In the genomic region with DNA sequence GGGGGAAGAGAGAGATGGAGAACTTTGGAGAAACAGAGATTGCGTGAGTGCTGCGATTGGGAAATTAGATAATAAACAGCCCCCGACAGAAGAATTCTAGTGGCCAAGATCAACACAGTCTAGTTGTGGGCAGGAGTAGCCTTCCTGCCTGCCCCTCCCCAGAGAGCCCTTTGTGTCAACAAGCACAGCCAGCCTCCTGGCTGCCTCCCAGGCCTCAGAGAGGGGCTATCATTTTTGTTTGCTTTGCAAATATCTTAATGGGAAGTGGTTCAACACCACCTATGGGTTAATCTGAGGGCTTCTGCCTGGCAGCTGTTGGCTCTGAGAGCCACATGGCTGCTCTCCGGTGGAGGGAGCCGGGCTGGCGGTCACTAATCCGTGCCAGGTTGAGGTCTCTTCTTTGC, we compare ENCODE assay signal across 9 mouse cellular contexts.
DNase-seq lines count a peak whose midpoint lies in the region; TF ChIP-seq lines count a peak whose summit lies in the region.
"Had no signal": no experiment of that assay in that cellular context is flagged by ENCODE, and none has a peak within 500 bp of the region (broad histone marks: within the 10 kb centered on the region; RNA-seq: fewer than 3 reads in every experiment).

No protein-coding gene starts in this region.

- H3K4me3 ChIP-seq in cerebellum, adult 2 months (replicated peaks; ENCODE audit: insufficient read depth, low read depth, low read length): no peak overlapping the region
- H3K4me3 ChIP-seq: neural tube, embryonic 13.5 days had no signal

- no peak for TF ChIP-seq POLR2A in cerebellum, adult 2 months (IDR thresholded peaks at IDR 0.05; ENCODE audit: borderline replicate concordance, insufficient read depth, low read length)

- no peaks in the 10 kb centered on the region; the same call in 1 of the 2 replicates for H3K4me1 ChIP-seq in cerebellum, adult 2 months (ENCODE audit: control insufficient read depth, insufficient read depth, low read length)

- no peak overlapping the region for H3K27ac ChIP-seq in cerebellum, adult 2 months (ENCODE audit: insufficient read depth, low read length)
- H3K27ac ChIP-seq: neural tube, embryonic 13.5 days had no signal

- WGBS in cerebellum, adult 2 months: 3% methylated on average over 7 of the region's 7 CpGs

- no peak for TF ChIP-seq CTCF in cerebellum, adult 2 months (IDR thresholded peaks at IDR 0.05; ENCODE audit: borderline replicate concordance, insufficient read depth, low read depth, low read length)

- peak; percentile 34 to 38 for DNase-seq in cerebellum, adult 2 months
- DNase-seq in cerebellum, adult 8-10 months: no peak
- peak; percentile 37 to 50 for DNase-seq in cerebellum, postnatal 25 days
- DNase-seq in heart, postnatal 10 days: peak; percentile 22 to 35
- DNase-seq in kidney, postnatal 4 days: peak; percentile 62 to 73
- DNase-seq in neural tube, embryonic 10.5 days (ENCODE audit: extremely low spot score, low spot score): peak; percentile 31
- DNase-seq in layer of hippocampus, adult 9-10 months (ENCODE audit: low spot score): no peak
- DNase-seq in right cerebral cortex, postnatal 14 days: no peak

- no peaks in the 10 kb centered on the region for H3K27me3 ChIP-seq in cerebellum, adult 2 months (ENCODE audit: control insufficient read depth, insufficient read depth, low read length)
- H3K27me3 ChIP-seq: neural tube, embryonic 13.5 days had no signal

- intact Hi-C loops in heart, postnatal 10 days (cut with DNase I): no loop called here

Comparison
In these comparisons a context has a peak if more than half of its experiments do, and no peak if none do; other contexts are left out.
1. DNase-seq: peak in cerebellum, adult 2 months (2 of 2), cerebellum, postnatal 25 days (2 of 2), heart, postnatal 10 days (2 of 2), kidney, postnatal 4 days (2 of 2) and neural tube, embryonic 10.5 days (single experiment); none in cerebellum, adult 8-10 months (single experiment), layer of hippocampus, adult 9-10 months (single experiment) and right cerebral cortex, postnatal 14 days (single experiment).